Mouse (Mus musculus) spleen, postnatal 4 days (tissue): ENCODE results near the gene Hist1h3e.
"Not testable (repeated sequence)": the region's sequence is repeated elsewhere in the genome, so short reads cannot be mapped to it uniquely, and the experiment has no call there.

Experiments
- DNase-seq, 2 experiments: peaks; one replicate each; pipeline ENCODE4 v3.0.0; 2022; ENCODE audit warnings: low spot score in 2 of 2

Hist1h3e gene

GRCm38 (mm10) chr13:23583387-23584068, 21.4 kb upstream of the Hist1h3e start:
- DNase-seq, result peak in 1 of 2 experiments; percentile 63

GRCm38 (mm10) chr13:23582219-23583056, 20.3 kb upstream of the Hist1h3e start:
- DNase-seq, result peak in 1 of 2 experiments; percentile 62

GRCm38 (mm10) chr13:23581408-23582218, 19.4 kb upstream of the Hist1h3e start, which contains the start of gene Hist1h4d:
Gene Hist1h4d, plus strand, starts transcription at chr13:23581598.
- peak; percentile 96 to 97 for DNase-seq

- DNase-seq, result no peak
Measured at GRCm38 (mm10) chr13:23577835-23578234, 15.7 kb upstream of the Hist1h3e start.

- no peak for DNase-seq
Measured at GRCm38 (mm10) chr13:23576906-23577639, 14.9 kb upstream of the Hist1h3e start.

- no peak for DNase-seq
Measured at GRCm38 (mm10) chr13:23576351-23576881, 14.2 kb upstream of the Hist1h3e start.

GRCm38 (mm10) chr13:23575864-23576313, 13.7 kb upstream of the Hist1h3e start:
- DNase-seq, result not testable (repeated sequence)

- DNase-seq, result peak; percentile 79 to 82
Measured at GRCm38 (mm10) chr13:23575271-23575851, 13.2 kb upstream of the Hist1h3e start, which contains the start of gene Hist1h3d. Gene Hist1h3d, plus strand, starts transcription at chr13:23575763.

GRCm38 (mm10) chr13:23574546-23575170, 12.5 kb upstream of the Hist1h3e start:
- peak in 1 of 2 experiments; percentile 60 for DNase-seq

GRCm38 (mm10) chr13:23573898-23574524, 11.8 kb upstream of the Hist1h3e start, which contains the start of the genes Hist1h2bf and Hist1h2ad:
Gene Hist1h2bf, minus strand, starts transcription at chr13:23574196.
Gene Hist1h2ad, plus strand, starts transcription at chr13:23574381.
- peak; percentile 91 to 93 for DNase-seq

GRCm38 (mm10) chr13:23573034-23573897, 11.1 kb upstream of the Hist1h3e start:
- DNase-seq, result peak in 1 of 2 experiments; percentile 78

GRCm38 (mm10) chr13:23572218-23573033, 10.3 kb upstream of the Hist1h3e start:
- DNase-seq, result peak in 1 of 2 experiments; percentile 31

GRCm38 (mm10) chr13:23571504-23572217, 9.5 kb upstream of the Hist1h3e start:
- not testable (repeated sequence) for DNase-seq

- DNase-seq, result peak; percentile 85 to 92
Measured at GRCm38 (mm10) chr13:23571022-23571503, 8.9 kb upstream of the Hist1h3e start, which contains the start of the genes Hist1h2ae and Hist1h2bg. Gene Hist1h2ae, minus strand, starts transcription at chr13:23571220. Gene Hist1h2bg, plus strand, starts transcription at chr13:23571396.

GRCm38 (mm10) chr13:23570261-23571021, 8.3 kb upstream of the Hist1h3e start:
- not testable (repeated sequence) for DNase-seq
